Mouse (Mus musculus): Measurements from ENCODE around the gene Bet1l. TPM values are rescaled to one million over a fixed set of nuclear protein-coding genes. Genes with fewer than 3 reads are reported as not detected.
"Not testable (repeated sequence)": the region's sequence is repeated elsewhere in the genome, so short reads cannot be mapped to it uniquely, and the experiment has no call there.

Gene Bet1l
- total RNA-seq (2021) = 1 to 10 TPM; 5.2 to 7.9 TPM
- long read RNA-seq, experiment 1, transcript Bet1l-201 (4 exons, 2,268 nt) = major isoform, 8 of 9 reads
- long read RNA-seq, experiment 1, partial matches to known transcripts = 0 of 9 reads
- long read RNA-seq, experiment 1, other reads (novel, unspliced or antisense) = 1 of 9 reads
- long read RNA-seq, experiment 2, transcript Bet1l-201 (4 exons, 2,268 nt) = major isoform, 11 of 14 reads
- long read RNA-seq, experiment 2, partial matches to known transcripts = 0 of 14 reads
- long read RNA-seq, experiment 2, other reads (novel, unspliced or antisense) = 3 of 14 reads

- intact Hi-C loops (cut with DNase I) = loop anchor here (2.0 kb wide), 1 partner anchor 23 kb away; the partner anchor contains the start of gene Psmd13
- DNase-seq = no peak
Measured at GRCm38 (mm10) chr7:140857550-140858505, at the start of gene Bet1l. Gene Bet1l, minus strand, starts transcription at chr7:140857577.

DNA sequence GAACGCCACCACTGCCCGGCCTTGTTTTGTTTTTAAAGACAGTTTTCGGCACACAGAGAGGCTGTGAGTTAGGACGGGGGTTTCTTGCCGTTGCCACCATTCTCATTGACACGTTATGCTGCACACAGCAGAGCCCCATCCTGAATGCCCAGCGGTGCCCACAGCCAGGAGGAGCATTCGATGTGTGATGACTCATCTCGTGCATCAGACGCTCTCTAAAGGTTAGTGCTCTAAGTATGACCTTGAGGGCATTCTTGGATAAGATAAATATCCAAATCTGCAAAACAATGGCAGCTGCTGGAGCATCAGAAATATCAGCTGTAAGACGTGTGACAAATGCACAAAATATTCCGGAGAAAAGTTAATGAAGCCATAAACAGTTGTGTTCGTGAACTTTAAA, 49.8 kb upstream of the Bet1l start:
- DNase-seq = no peak
- intact Hi-C loops (cut with DNase I) = loop anchor here (5.0 kb wide), 2 partner anchors 100 to 160 kb away; no protein-coding TSS in a partner anchor

- no peak for DNase-seq
- intact Hi-C loops (cut with DNase I) = loop anchor here (5.0 kb wide), 2 partner anchors 102 to 162 kb away; no protein-coding TSS in a partner anchor
Measured at GRCm38 (mm10) chr7:140905642-140906081, 48.3 kb upstream of the Bet1l start.

- DNase-seq = peak; percentile 69 to 79
- intact Hi-C loops (cut with DNase I) = loop anchor here (1.0 to 2.0 kb wide), 2 partner anchors 48 to 58 kb away; partner anchors contain the start of gene Scgb1c1
Measured at GRCm38 (mm10) chr7:140903212-140903611, 45.8 kb upstream of the Bet1l start.

DNA sequence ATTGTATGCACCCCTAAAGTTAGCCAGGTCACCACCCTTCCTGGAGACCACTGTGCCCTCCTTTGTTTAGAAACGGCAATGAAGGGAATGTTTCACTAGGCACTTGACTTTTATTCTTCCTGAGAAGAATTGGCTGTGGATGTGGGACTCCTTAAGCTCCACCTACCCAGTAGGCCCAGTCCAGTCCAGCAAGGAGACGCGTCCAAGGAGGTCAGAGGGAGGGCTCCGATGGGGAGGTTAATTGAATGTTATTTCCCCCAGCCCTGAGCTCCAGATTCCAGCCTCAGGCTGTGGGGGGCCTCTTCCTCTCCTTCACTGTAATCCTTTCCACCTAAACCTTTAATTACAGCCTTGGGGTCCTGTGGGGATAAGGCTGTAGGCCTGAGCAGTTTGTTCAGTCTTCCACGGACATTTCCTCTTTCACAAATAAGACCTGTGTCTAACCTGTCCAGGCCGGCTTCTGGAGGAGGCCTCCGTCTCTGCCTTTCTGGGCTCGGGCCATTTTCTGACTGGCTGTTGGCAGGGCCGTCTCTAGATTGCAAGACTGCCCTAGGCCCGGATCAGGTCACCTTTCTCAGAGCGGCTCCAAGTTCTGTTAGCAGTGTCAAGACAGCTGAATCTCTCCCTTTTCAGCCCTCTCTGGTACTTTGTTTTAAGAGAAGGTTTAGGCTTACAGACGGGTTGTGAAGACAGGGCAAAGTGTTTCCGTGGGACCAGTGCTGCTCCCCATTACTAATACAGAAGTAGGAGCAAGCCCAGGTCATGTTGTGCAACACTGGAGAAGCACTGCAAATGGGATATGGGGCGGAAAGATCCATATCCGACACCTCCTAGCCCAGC, 44.9 kb upstream of the Bet1l start:
- peak; percentile 50 to 63 for DNase-seq
- intact Hi-C loops (cut with DNase I) = loop anchor here (2.0 kb wide), 1 partner anchor 47 kb away; no protein-coding TSS in a partner anchor

GRCm38 (mm10) chr7:140900220-140900619, 42.8 kb upstream of the Bet1l start, which contains the start of gene Cox8b:
Gene Cox8b, minus strand, starts transcription at chr7:140900446.
- peak; percentile 43 to 63 for DNase-seq
- intact Hi-C loops (cut with DNase I) = no loop called here

DNA sequence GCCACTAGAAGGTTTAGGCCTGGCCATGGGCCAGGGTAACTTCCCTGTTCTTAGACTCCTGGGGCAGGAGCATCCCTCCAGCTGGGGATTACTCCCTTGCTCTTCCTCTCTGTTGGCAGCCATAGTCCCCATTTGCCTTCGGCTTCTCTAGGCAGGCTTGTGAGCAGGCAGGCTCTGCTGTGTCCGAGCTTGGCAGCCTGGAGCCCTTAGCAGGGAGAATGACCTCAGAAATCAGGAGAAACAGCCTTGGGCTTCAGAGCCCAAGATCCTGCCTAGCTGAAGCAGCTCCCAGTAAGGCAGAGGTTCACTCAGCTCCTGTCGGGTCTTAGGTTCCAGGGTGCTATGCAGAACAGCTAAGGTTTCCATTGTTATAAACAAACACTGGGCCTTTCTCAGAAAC, 41.7 kb upstream of the Bet1l start:
- no peak for DNase-seq
- intact Hi-C loops (cut with DNase I) = no loop called here

- intact Hi-C loops (cut with DNase I) = no loop called here
Measured at GRCm38 (mm10) chr7:140897863-140898262, 40.5 kb upstream of the Bet1l start.

GRCm38 (mm10) chr7:140894611-140895010, 37.2 kb upstream of the Bet1l start:
- intact Hi-C loops (cut with DNase I) = no loop called here
- no peak for DNase-seq

More at GRCm38 (mm10) chr7:140897863-140898262, 40.5 kb upstream of the Bet1l start:
- no peak for DNase-seq

- intact Hi-C loops (cut with DNase I) = no loop called here
- no peak for DNase-seq
Measured at GRCm38 (mm10) chr7:140894031-140894430, 36.7 kb upstream of the Bet1l start.

DNA sequence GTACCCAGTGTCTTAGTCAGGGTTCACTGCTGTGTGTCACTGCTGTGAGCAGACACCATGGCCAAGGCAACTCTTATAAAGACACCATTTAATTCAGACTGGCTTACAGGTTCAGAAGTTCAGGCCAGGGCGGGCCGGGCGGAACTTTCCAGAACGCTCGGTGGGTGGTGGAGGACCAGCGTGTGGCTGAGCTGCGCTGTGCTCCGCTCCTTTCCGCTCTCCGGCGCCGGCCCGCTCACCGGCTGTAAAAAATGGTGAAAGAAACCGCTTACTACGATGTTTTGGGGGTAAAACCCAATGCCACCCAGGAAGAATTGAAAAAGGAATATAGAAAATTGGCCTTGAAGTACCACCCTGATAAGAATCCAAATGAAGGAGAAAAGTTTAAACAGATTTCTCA, 33.3 kb upstream of the Bet1l start:
- DNase-seq; intact Hi-C loops (cut with DNase I): not testable (repeated sequence)

GRCm38 (mm10) chr7:140882469-140882803, 25.1 kb upstream of the Bet1l start:
- no peak for DNase-seq
- intact Hi-C loops (cut with DNase I) = no loop called here

- intact Hi-C loops (cut with DNase I) = loop anchor here (2.0 kb wide), 1 partner anchor 25 kb away; the partner anchor contains the start of genes Bet1l, Gm45785 and Ric8a
- DNase-seq = peak; percentile 88 to 91
Measured at GRCm38 (mm10) chr7:140881696-140882468, 24.5 kb upstream of the Bet1l start, which contains the start of the genes Psmd13 and Sirt3. Gene Psmd13, plus strand, starts transcription at chr7:140881968. Gene Sirt3, minus strand, starts transcription at chr7:140882309.

DNA sequence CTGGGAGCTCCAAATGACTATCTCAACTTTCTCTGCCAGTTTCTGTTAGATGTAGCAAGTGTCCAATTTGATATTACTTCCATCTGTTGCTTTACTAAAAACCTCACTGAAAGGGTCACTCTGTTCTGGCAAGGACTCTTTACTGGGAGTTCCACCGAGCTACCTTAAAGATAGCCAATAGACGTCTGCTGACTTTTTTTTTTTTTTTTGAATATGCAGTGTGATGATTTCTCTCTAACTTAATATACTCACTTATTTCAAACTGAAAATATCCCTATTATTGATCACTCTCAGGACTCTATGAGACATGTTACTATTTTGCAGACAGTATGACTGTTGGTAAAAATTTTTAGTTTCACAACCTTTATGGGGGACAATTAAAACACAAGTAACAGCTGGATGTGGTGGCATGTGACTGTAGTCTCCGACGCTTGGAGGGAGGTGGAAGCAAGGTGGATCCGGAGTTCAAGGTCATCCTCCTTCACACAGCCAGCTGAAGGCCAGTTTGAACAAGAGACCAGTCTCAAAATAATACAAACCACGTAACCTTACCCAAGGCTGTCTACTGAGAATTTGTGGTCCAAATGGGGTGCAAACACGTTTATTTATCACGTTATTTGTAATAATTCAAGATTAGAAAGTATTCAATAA, 23.6 kb upstream of the Bet1l start:
- intact Hi-C loops (cut with DNase I) = loop anchor here (2.0 kb wide), 1 partner anchor 24 kb away; the partner anchor contains the start of genes Bet1l, Gm45785 and Ric8a
- DNase-seq = no peak

DNA sequence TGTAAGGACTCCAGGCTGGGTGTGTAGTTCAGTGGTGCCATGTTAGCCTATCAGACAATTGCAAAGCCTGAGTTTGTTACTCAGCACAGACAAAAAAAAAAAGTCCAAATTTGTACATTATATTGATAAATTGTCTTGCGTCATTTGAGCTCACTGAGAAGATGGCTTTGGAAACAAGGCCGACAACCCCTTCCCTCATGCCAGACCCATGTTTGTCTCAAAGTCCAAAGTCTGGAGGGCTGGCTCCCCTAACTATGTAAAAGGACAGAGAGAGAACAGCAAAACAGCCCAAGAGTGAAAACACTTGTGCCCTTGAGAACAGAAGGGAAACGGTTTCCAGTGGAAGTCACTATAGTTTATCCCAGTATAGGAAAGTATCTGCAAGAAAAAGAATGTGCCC, 23.0 kb upstream of the Bet1l start:
- intact Hi-C loops (cut with DNase I) = loop anchor here (2.0 kb wide), 1 partner anchor 24 kb away; the partner anchor contains the start of genes Bet1l, Gm45785 and Ric8a
- DNase-seq = no peak

GRCm38 (mm10) chr7:140879355-140879754, 22.0 kb upstream of the Bet1l start:
- no peak for DNase-seq
- intact Hi-C loops (cut with DNase I) = no loop called here

DNA sequence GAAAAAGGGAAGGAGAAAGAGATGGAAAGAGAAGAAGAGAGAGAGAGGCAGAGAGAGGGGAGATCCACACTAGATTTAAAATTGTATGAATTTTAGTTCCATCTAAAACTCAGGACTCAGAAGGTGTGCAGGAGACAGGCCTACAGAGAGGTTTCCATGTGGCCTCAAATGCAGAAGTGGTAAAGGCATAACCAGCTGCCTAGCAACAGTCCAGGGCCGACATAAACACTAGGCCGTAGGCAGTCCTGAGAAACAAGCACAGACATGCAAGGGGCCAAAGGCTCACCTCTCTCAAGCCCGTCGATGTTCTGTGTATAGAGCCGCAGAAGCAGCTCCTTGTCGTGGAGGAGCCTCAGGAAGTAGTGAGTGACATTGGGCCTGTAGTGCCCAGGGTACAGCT, 20.0 kb upstream of the Bet1l start:
- intact Hi-C loops (cut with DNase I) = no loop called here

GRCm38 (mm10) chr7:140874224-140874623, 16.8 kb upstream of the Bet1l start:
- intact Hi-C loops (cut with DNase I) = no loop called here

More for the DNA sequence above, 20.0 kb upstream of the Bet1l start:
- DNase-seq = no peak

More at GRCm38 (mm10) chr7:140874224-140874623, 16.8 kb upstream of the Bet1l start:
- no peak for DNase-seq

Measured in gastrocnemius, postnatal 36 days (tissue).